Mouse (Mus musculus) E14TG2a.4 (cell line): ENCODE data around the gene Ptch2.

Experiments
- CTCF ChIP-seq: conservative IDR thresholded peaks from 2 replicates; pipeline ENCODE4 v1.5.1; 2014; ENCODE audit warnings: low read length
- NANOG ChIP-seq: IDR thresholded peaks from 2 replicates; pipeline ENCODE4 v1.6.1; 2014; ENCODE audit warnings: borderline replicate concordance, low read length, mixed read lengths
- POU5F1 ChIP-seq: IDR thresholded peaks from 2 replicates; pipeline ENCODE4 v1.6.1; 2014; ENCODE audit warnings: low read length, borderline replicate concordance

DNA sequence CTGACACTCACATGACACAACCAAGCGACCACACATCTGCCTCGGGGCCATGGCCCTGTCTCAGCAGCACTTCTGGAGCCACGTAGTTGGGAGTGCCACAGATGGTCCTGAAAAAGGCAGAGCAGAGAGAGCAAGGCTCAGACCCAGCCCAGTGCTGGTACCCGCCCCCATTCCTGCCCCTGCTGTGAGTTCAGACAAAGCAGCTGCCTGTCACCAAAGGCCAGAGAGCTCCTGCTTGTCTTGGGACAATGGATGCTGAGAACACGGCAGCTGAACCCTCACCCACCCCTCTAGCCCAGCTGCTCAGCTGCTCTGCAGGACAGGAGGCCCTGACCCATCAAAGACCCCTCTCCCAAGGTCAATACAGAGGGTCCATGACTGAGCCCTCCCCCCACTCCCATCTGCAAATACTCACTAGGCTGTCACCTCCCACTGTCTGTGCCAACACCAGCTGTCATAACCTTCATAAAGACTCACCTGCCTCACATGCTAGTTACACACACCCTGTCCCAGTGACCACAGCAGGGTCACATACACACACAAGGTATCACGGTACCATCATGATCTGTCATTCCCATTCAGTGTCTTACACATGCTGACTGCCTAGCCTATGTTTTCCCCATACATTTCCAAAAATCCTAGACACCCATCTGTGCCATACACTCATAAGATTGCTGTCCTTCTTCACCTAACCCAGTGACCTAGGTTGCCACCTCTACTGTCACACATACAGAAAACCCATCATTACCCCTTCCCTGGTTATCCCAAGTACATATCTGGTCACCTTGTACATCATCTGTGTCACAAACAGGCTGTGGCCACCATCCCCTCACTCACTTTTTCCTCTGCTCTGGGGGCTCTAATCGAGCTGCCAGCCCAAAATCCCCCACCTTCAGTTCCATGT is 36.3 kb downstream of the Ptch2 start:
- no peak for TF ChIP-seq CTCF
- no peak for TF ChIP-seq POU5F1
- TF ChIP-seq NANOG: peak; percentile 29; the same call in 1 of the 2 replicates
